Mouse (Mus musculus) layer of hippocampus, postnatal 36 days (tissue): ENCODE results near the gene Nfic. TPM values are rescaled to one million over a fixed set of nuclear protein-coding genes. Genes with fewer than 3 reads are reported as not detected.
A peak's percentile ranks its signal among the peaks of the same experiment; 100 is the strongest.

Experiments used
- DNase-seq, 2 experiments: peaks; one replicate each; pipeline ENCODE4 v3.0.0; 2022
- total RNA-seq, 2 experiments: library from RNA; stranded (reverse); gene quantifications; 2 replicates each; pipeline ENCODE4 v1.2.3; 2021

Gene Nfic
- total RNA-seq, 2 experiments from 2014 or later = 55.3 to 55.8 TPM

DNA sequence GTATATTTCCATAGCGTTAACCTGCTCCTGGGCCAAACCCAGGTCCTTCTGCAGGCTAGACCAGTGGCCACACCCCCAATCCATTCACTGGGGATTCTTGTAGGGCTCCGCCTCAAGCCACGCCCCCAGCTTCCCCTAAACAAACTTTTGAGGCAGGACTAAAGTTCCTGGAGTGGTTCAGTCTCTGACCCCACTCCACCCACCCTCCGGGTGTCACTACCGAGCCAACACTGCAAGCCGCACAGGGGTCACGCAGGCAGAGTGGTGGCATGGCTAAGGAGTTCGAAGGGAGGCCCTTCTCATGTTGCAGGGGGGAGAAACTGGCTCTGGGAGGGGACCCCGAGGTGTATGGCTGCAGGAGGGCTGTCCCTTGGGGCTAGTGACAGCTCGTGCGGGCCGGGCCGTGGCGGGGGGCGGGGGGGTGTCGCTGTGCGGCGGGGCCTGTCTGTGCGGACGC is 25.8 kb downstream of the Nfic start:
- peak in 1 of 2 experiments; percentile 58 for DNase-seq

DNA sequence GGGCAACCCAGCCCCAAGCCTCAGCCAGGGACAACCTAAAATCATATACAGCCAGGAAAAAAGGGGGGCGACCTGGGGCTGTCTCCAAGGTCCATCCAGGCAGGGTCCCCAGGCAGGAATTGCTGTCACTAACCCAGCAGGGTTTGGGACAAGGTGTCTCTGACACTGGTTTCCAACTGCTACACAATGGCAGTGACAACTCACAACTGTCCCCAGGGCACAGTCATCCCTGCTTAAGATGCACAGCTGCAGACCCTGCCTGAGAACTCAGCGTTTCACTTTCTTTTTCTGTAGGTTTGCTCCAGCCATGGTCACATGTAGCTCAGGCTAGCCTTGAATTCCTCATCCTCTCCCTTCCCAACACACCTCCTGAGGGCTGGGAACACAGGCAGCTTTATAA is 26.3 kb downstream of the Nfic start:
- no peak for DNase-seq

DNA sequence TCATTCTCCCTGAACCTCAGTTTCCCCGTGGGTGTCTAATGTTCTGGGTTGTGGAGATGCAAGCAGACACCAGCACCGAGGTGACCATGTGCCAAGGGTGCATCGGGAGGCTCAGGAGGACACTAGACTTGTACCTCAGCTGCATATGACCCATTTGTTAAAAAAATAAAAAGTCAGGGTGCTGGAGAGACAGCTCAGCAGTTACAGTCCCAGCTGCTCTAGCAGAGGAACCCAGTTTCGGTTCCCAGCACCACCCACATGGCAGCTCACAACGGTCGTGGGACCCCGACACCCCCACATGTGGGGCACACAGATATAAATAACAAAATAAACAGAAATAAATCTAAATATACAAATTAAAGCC is 26.9 kb downstream of the Nfic start:
- peak in 1 of 2 experiments; percentile 1 for DNase-seq

DNA sequence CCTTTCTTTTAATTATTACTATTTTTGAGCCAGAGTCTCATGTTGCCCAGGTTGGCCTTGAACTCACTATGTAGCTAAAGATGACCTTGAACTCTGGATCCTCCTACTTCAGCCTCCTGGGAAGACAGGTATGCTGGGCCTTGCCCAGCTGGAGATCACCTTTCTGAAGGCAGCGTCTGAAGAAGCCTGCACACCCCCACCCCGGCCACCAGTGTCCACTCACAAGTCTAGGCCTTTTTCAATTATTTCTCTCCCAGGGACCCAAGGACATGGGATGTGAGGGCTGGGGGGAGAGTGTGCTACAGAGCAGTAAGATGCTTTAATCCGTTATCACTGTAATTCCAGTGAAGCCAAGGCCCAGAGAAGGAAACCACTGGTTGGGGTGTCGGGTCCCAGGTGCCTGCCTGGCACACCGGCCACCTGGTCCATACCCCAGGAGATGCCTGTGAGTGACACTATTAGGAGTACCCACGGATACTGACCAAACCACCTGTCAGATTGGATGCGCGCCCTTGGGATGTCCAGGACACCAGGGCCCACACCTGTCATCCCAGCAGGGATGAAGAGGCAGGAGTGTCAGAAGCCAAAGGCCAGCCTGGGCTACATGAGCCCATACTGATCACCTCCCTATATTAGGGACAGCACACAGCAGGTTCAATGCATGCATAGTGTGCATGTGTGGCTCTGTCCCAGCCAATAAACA is 27.5 kb downstream of the Nfic start:
- DNase-seq = peak in 1 of 2 experiments; percentile 3

DNA sequence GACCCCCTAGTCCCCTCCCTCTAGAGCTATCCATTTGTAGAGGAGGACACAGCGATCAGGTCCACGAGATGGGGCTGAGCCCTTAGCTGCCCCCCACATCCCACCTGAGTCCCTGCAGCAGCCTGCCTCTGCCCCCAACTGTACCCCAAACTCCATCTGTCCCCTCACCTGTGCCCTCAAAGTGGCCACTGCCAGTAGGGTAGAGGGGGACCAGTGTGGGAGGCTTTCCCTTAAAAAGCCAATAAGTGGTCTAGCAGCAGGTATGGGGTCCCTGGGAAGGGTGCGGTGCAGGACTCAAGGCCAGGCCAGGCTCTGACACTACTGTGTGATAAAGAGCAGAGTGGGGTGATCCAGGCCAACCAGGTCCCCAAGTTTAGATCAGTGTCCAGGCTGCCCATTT is 28.1 kb downstream of the Nfic start:
- DNase-seq = peak in 1 of 2 experiments; percentile 11

DNA sequence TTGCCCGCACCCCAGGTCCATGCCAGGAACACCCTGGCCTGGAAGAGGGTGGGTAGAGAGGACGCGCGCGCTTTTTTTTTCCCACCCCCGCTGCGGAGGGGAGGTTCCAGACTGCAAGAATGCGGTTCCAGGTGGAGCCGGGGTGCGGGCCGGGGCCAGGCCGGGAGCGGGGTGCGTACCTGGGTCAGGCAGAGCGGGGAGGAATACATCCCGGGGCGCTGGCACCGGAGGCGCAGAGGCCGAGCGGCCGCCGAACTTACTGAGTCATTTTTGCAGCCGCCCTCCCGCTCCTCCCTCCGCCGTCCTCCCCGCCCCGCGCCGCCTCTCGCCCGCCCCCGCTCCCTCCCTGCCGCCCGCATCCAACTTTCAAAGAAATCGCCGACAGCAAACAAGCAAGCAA is 28.5 kb downstream of the Nfic start:
- peak in 1 of 2 experiments; percentile 53 for DNase-seq

DNA sequence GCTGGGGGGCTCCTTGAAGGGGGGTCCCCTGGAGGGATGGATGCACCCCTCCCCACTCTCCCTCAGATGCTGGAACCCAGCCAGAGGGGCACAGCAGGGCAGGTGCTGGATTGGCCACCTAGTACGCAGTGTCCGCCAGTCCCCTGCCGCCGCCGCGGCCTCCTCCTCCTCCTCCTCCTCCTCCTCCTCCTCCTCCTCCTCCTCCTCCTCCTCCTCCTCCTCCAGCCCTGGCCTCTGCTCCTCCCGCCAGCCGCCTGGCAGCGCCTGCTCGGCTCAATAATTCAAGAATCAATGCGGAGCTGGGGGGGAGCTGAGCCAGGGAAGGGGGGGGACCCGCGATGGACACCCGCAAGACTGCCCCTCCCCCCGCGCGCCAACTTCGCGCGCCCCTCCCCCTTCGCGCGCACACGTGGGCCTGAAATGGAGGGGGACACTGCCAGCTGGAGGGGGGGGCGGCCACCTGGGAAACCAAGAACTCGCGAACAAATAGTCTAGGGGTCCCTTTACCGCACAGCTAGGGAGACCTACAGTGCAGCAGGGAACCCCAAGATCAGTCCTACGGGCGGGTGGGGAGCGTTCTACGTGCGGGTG is 29.3 kb downstream of the Nfic start:
- DNase-seq = peak in 1 of 2 experiments; percentile 11

DNA sequence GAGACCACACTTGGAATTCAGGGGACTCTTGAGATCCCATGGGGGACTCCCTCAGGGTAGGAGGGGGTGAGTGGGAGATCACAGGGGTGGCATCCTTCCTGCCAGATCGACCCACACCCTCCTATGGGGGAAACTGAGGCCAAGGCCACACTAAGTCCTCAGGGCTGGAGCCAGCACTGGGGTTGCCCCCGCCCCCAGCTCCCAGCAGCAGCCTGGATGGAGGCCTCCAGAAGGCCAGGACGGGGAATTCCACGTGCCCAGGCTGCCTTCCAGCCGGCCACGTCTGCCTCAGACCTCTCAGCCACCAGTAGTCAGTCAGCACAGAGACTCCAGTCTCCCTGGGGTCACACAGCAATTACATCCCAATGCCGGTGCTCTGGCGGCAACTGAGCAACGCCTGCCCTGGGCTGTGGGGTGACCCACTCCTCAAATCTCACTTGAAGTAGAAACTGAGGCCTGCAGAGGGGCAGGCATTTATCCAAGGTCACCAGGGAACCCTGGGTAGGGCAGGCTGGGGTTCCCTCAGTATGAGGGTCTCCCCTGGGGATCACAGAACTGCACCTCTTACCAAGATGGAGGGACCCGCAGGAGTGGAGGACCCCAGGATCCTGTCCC is 30.1 kb downstream of the Nfic start:
- DNase-seq = peak in 1 of 2 experiments; percentile 23

DNA sequence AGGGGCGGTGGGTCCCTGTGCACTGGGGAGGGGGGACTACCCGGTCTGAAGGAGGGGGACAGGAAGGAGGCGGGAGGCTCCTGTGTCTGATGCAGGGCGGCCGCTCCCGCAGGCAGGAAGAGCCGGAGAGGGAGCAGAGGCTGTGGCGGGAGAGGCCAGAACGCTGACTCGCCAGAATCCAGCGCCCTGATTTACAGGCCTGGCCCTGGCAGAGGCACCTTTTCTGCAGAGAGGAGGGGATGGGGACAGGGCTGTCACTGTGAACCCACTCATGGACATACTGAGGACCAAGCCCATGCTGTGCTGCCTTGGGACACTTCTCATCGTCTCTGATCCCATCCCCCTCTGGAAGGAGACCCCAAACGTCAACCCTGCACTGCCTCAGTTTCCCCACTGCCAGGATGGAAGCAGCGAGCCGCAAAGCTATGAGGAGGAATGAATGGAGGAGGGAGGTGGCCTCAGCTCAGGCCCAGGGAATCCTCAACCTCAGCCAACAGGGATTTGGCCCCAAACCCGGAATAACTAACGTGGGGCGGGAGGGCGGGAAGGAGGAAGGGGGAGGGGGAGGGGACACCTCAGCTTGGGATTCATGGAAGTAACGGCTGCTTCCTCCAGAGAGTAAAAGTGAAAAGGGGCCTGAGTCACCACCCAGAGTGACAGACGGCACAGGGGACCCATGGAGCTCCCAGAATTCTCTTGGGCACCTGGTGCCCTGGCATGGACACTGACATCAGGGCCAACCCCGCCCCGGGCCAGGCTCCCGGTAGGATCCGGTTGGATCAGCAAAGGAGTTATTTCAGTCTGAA is 31.0 kb downstream of the Nfic start:
- peak in 1 of 2 experiments; percentile 15 for DNase-seq

DNA sequence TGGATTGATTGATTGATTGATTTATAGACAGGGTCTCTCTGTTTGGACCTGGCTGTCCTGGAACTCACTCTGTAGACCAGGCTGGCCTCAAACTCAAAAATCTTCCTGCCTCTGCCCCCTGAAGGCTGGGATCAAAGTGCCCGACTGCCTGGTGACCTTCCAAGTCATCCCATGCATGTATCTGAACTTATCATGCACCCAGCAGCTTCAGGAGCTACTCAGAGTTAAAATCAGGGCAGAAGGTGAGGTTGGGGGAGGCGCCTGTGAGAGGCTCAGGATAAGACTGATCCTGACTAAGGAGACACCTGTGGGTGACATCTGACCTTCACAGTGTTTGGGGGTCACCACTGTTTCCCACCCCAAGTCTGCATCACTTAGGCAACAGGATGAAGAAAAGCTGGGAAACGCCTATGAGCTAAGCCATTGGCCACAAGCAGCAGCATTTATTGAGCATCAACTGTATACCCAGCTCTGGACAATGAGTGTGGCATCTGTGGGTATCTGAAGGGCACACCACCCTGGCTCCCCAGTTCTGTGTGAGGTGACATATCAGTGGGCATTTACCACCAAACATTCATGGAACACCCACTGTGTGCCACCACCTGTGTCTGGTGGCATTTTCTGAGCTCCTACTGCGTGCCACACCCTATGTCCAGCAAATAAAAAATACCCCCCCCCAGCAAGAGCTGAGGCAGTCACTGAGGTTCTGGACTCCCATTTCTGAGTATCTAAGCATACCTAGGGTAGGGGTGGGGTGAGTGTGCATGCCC is 31.8 kb downstream of the Nfic start:
- DNase-seq = peak in 1 of 2 experiments; percentile 1

DNA sequence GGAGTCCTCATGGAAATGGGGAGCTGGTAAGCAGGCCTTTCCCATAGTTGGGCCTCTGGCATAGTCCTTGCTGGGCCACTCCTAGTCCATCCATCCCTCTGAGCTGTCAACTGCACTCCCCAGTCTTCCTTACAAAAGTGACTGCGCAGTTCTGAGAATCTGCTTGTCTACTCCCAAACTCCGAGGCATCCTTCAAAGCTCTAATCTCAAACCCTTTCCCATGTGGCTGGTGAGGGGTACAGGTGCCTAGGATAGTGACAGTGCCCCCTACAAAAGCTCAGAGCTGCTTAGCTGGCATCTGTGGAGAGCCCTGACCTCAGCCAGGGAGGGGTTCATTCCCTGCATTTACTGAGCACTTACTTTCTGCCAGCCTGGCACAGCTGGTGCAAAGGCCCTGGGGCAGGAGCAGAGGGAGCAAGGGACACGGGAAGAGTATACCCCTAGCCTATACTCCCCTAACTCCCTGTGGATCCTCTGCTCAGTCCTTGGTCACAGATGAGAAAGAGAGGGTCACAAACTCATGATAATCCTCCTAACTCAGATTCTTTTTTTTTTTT is 32.7 kb downstream of the Nfic start:
- DNase-seq = no peak

DNA sequence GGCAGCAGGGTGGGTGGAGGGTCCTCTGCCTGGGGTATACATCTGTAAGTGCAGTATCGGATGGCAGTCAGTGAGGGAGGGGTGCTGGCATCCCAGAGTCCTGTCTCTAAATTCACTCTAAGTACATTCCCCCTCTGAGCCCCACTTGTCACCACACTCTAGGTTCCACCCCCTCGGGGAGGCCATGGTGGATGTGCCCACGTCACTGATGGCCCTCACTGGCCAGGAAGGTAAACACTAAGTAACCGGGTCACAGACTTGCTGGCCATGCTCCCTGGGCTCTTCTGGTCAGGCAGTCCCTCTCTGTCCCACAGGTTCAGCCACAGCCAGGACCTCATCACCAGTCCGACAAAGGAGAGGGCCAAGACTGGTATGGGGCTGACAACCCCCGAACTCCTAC is 33.2 kb downstream of the Nfic start:
- DNase-seq = peak in 1 of 2 experiments; percentile 3

DNA sequence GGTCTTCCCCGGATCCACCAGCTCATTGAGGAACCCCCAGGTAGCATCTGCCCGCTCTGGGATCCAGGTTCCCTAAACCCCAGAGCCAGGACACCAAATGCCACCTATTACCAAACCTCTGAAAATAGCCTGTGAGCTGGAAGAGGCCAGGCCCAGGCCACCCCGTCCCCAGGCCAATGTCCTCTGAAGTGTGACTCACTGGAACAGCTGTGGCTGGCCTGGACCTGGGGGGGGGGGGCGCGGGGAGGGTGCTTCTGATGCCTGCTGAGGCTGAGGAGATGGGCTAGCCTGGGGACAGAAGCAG is 33.7 kb downstream of the Nfic start:
- DNase-seq = peak in 1 of 2 experiments; percentile 1

DNA sequence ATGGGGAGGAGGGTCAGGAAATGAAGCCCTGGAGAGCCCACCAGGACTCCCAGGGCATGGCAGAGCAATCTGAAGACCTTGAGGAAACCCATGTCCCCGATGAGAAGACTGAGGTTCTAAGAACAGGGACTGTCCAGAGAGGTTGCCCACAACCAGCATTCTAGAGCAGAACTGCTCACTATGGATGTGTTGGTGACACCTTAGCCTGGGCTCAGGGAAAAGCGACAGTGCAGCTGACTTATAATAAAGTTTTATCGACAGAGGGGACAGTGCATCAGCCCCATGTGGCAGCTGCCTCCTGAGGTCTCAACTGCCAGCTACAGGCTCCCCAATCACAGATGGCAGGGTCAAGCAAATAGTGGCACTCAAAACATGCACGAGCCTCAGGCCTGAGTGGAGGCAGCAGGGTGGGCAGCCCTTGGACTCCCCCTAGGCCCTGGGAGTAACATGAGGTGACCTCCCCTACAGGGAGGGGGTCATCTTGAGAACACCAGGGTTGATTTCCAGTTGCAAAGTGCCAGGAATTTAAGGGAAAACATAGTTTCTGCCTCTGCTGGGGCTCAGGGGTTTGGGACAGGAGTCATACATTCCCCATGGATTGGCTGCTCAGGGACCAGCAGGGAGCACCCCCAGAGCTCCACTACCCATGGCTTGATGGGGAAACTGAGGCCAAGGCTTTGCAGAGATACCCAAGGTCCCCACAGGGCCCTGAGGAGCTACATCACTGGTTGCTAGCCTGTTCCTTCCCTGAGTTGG is 34.2 kb downstream of the Nfic start:
- no peak for DNase-seq

DNA sequence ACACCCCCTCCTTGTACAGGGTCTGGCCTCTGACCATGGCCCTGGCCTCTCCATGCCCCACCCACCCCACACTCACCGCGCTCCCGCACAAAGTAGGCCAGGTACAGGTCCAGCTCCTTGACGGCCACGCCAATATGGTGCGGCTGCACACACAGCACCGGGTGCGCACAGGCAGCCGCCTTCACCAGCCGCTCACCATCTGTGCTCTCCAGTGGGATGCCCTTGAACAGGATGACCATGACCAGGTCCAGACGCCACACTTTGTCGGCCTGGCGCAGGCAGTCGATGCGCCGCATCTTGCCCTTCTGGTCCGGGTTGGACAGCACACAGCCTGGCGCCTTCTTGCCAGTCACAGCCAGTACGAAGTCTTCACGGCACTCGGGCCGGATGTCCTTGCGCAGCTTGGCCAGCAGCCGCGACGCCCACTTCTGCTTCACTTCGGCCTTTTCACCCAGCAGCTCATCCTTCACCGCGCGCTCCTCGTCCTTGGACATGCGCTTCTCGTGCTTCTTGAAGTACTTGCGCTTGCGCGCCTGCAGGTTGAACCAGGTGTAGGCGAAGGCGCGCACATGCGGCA is 35.2 kb downstream of the Nfic start:
- DNase-seq = peak in 1 of 2 experiments; percentile 13

DNA sequence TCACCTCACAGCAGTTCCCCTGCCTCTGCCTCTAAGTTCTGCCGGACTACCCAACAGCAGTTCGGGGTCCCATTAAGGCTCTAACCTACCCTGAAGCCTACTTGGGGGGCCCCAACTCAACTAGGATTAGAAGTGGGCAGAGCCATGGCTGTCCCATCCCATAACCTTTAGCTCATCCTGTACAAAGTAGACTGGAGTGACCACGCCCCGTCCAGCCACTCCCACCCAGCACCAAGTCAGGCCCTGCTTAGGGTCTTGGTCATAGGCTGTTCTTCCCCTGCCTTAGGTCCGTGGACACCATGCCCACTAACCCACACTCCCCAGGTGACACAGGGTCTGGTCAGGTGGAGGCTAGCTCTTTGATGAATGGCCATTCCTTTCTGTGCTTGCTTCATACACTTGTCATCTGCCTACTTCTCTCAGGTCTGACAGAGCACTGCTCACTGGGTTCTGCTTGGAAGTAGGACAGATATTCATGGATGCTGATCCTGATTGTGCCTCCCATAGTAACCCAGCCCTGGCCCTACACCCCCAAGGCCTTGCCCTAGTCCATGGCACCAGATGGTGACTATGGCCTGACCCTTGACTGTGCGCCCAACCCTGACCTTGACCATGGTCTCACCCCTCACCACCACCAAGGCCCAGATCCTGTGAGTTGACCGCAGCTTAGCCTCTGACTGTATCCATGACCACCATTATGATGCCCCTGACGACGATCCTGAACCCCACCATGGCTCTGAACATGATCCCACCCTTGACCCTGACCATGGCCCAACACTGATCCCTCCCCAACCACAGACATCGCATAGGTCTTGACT is 36.1 kb downstream of the Nfic start:
- DNase-seq = peak in 1 of 2 experiments; percentile 1

DNA sequence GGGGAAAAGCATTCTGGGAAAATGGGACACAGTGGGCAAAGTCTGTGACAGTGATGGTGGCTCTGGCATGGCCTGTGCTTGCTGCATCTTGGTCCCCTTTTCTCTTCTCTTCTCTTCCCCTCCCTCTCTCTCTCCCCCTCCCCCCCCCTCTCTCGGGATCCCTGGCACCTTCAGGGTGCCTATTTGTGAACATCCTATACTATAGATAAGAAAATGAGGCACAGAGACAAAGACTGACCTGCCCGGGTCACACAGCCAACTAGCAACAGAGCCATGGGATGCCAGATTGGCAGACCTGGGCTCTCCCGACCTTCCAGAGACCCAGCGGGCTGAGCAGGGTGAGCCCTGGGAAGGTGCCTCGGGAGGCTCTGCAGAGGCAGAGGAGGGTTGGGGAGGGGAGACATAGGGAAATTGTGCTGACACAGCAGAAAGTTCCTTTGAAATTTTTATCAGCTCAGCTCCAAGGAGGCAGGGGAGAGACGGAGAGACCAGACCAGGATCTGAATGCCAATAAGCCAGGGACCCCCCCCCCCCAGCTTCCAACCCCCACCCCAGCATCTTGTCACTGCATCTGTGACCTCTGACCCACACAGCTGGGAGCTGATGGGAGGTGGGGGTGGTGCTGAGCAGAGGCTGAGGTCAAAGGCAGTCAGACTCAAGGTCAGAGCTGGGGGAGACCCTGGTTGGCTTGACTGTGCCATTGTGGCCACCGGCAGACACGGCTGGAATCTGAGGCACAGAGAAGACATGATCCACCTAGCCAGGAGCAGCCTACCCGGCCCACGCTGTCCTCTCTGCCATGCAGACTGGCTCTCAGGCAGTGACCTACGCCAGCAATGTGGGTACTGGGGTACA is 37.0 kb downstream of the Nfic start:
- no peak for DNase-seq
